Mouse (Mus musculus) left cerebral cortex, adult 8-10 months (tissue): ENCODE measurements around the gene Olfr279. TPM values are rescaled to one million over a fixed set of nuclear protein-coding genes. Genes with fewer than 3 reads are reported as not detected.
A peak's percentile ranks its signal among the peaks of the same experiment; 100 is the strongest.
"Not testable (repeated sequence)": the region's sequence is repeated elsewhere in the genome, so short reads cannot be mapped to it uniquely, and the experiment has no call there.

Experiments
- DNase-seq, 2 experiments: peaks; one replicate each; pipeline ENCODE4 v3.0.0; 2022; ENCODE audit warnings: low spot score in 2 of 2
- total RNA-seq, 4 experiments: library from RNA; stranded (reverse); gene quantifications; 2 replicates each; pipeline ENCODE4 v1.2.4; 2022

The Olfr279 gene
- total RNA-seq, 4 experiments from 2014 or later: not detected

DNA sequence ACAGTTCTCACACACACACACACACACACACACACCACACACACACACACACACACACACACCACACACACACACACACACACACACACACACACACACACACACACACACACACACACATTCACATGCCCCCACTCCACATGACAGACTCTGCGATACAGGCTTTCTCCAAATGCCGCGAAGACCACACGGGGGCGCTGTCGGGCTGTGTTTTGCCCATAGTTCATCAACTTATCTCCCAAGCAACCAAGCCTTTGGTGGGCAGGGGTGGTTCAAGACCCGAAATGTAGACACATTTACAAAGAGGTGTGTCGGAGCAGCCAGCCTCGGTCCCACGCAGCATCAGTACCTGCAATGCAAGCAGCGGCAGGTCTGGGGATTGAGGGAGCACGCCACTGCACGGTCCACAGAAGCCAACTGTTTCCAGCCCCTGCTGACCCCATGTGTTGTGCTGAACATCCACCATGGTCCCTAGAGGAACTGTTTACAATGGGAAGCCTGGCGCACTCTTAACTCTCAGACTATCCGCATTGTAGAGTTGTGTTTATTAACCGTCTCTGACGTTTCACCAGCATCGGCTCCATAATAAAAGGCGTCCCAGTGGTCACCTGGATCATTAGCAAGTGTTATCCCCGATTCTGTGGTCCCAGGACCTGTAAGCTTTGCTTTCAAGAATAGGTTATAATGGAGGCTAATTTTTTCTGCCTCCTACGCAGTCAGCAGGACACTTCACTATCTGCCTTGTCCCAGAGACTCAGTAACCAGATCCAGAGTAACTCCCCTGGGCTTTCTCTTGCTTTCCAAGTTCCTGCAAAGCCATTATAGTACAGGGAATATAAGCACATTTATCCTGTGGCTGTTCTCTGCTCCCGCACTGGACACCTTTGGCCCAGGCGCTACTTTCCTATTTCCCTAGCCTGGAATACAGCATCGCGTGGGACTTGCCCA, 18.5 kb downstream of the Olfr279 start:
- DNase-seq: peak in 1 of 2 experiments; percentile 60

DNA sequence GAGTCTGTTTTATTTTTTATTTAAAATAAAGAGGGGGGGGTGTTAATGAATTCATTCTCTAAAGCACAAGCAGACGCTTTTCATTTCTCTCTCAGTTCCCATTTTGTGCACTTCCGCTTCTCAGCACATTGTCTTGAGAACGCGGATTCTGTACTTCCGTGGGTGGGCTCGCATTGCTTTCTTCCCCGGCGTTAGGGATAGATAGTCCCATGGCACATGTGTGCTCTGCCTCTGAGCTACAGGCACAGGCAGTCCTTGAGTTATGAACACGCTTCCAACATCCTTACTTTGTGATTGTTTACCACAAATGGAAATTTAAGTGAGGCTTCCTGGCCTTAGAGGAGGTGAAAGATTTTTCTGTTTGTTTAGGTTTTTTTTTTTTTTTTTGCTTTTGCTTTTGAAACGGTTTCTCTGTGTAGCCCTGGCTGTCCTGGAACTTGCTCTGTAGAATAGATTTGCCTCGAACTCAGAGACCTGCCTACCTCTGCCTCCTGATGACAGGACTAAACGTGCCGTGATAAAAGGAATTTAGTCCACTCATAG, 19.3 kb downstream of the Olfr279 start:
- no peak for DNase-seq

GRCm38 (mm10) chr15:98512232-98512631, 20.0 kb downstream of the Olfr279 start:
- no peak for DNase-seq

GRCm38 (mm10) chr15:98512799-98513321, 20.7 kb downstream of the Olfr279 start:
- no peak for DNase-seq

DNA sequence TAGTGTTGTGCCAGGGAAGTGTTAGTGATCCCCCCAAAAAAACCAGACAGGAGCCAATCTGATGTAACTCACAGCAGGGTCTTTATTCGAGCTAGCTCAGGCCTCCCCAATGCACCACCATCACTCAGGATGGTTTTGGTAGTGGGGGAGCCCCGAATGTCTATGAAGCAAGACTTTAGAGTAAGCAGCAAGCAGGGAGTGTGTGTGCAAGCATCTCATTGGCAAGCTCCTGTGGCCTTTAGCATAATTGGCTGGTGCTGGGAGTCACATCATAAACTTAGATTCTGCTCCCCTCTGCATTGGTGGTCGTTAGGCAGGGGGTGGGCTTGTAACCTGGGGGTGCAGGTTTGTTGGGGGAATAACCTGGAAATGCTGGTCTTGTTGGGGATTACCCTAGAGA, 21.5 kb downstream of the Olfr279 start:
- DNase-seq: not testable (repeated sequence)

- no peak for DNase-seq
These were observed 21.9 kb downstream of the Olfr279 start for GRCm38 (mm10) chr15:98514146-98514545.

- not testable (repeated sequence) for DNase-seq
These were observed 22.6 kb downstream of the Olfr279 start for GRCm38 (mm10) chr15:98514845-98515244.

DNA sequence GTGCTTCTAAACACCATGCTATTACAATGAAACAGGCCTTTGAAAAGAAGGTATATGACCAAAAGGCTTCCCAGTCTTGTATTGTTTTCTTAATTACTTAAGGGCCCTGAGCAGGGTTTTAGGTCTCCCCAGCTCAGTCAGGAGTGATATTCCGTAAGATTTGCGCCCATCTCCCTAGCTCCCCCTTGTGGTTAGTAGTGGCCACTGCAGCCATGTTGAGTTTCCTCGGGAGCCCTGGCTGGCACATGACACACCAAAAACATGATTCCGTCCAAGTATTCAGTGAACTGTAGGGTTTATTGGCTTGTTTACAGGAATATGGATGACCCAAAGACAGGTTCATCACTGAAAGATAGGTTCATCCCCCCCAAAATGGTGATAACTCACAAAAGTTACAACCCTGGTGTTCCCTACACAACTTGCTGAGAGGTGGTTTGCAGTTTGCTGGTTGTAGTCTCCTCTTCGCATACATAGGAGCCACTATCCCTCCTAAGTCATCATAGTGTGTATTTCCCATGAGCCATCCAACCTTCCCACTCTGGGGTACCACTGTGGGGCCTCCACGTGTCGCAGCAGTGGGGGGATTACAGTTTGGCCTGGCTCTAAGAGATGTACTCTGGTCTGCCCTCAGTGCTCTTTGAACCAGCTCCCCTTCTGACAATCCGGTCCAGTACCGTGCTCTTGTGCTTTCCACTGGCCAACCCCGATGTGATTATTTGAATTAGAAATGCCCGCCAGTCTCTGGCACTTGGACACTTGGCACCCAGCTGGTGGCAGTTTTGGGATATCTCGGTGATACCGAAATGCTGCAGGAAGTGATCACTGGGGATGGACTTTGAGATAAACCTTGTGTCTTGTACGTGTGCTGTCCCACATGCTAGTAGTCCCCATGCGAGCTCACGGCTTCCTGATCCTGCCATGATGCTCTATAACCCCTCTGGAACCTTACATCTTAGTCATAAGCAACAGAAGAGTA, 25.5 kb downstream of the Olfr279 start:
- DNase-seq: peak in 1 of 2 experiments; percentile 51

GRCm38 (mm10) chr15:98521245-98521644, 29.0 kb downstream of the Olfr279 start:
- no peak for DNase-seq

DNA sequence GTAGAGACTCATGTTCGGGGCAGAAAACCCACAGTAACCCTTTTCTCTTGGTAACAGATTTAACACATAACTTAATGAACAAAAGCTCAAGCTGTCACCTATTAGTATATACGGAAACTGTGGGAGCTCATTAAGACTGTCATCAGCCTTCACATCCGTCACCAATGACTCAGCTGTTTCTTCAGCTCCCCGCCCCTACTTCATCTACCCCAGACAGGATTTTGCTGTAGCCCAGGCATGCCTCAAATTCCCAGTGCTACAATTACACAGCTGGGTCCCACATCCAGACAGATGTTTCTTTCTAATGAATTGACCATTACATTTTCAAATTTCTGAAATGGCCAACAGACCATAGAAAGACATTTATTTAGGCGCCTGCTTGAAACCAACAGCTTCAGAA, 33.9 kb downstream of the Olfr279 start:
- DNase-seq: no peak

DNA sequence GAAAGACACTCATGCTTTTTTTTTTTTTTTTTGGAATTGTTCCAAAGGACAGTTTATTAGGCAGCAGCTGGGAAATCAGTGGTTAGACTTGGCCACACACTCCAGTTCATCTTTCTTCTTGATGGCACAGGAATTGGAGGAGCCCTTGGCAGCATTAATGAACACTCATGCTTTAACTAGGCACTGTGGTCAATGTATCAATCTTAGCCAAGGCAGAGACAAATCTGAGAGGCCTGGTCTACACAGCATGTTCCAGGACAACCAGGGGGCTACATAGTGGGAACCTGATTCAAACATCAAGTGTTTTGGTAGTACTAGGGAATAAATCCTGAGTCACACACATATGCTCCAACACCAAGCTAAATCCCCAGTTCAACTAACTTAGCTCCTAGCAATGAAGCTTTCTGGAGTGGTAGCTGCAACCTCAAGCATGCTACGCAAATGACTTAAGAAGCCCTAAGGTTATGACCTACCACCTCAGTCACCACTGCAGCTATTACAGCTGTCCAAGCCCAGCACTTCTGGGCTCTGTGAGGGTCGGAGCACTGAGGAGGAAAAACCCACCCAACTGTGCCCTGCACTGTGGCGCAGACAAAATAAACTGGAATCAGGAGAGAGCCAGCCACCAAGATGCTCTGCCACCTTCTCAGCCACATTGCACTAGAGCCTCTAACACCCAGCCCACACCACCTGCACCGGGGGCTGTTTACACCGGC, 35.0 kb downstream of the Olfr279 start:
- DNase-seq: no peak

DNA sequence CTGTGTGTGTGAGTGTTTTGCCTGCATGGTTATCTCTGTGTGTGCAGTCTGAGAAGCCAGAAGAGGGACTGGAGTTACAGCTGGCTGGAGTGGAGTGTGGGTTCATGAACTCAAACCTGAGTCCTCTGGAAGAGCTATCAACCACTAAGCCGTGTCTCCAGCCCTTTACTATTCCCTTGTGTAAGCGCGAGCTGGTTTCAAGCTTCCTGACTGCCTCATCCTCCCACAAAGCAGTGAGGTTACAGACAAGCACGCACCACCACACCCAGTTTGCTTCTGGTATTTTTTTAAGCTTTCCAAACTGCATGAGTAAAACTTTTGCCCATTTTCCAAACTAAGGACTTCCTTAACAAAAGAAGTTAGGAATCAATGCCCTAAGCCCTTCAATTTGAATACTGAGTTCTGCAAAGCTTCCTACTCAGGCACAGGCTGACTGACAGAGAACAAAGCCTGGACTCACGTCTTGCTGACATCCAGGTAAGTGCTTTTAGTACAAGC, 35.9 kb downstream of the Olfr279 start:
- DNase-seq: no peak

DNA sequence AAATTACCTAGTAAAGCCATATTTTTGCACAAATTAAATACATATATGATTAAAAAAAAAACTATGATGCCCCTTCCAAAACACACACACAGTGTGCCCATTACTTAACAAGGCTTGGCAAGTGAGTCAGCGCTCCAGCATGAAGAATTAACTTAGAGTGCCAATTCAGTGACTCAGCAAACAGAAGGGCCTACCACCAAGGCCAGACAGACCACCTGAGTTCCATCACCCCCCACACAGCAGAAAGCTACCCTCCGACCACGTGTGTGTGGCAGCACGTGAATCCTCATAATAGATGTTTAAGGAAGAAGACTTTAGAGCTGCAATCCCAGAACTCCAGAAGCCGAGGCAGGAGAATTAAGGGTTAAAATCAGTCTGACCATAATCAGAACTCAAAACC, 40.1 kb downstream of the Olfr279 start:
- DNase-seq: no peak

GRCm38 (mm10) chr15:98533035-98533531, 40.9 kb downstream of the Olfr279 start:
- DNase-seq: no peak

- DNase-seq: peak; percentile 95 to 98
These were observed 41.9 kb downstream of the Olfr279 start, which contains the start of gene Kansl2 for GRCm38 (mm10) chr15:98533881-98534627. Gene Kansl2, minus strand, starts transcription at chr15:98534264.

- DNase-seq: no peak
These were observed 43.7 kb downstream of the Olfr279 start for GRCm38 (mm10) chr15:98535921-98536320.

- no peak for DNase-seq
These were observed 44.8 kb downstream of the Olfr279 start for GRCm38 (mm10) chr15:98536828-98537510.

DNA sequence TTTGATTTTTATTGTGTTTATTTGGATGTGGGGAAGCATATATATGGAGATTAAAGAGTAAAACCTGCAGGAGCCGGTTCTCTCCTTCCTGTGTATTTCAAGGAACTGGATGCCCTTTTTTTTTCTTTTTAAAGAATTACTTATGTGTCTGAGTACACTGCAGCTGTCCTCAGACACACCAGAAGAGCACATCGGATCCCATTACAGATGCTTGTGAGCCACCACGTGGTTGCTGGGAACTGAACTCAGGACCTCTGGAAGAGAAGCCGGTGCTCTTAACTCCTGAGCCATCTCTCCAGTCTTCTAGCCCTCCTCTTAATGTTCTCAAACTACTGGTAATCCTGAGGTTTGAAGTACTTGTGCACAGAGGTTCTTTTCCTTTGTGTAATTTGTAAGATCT, 45.7 kb downstream of the Olfr279 start:
- no peak for DNase-seq

DNA sequence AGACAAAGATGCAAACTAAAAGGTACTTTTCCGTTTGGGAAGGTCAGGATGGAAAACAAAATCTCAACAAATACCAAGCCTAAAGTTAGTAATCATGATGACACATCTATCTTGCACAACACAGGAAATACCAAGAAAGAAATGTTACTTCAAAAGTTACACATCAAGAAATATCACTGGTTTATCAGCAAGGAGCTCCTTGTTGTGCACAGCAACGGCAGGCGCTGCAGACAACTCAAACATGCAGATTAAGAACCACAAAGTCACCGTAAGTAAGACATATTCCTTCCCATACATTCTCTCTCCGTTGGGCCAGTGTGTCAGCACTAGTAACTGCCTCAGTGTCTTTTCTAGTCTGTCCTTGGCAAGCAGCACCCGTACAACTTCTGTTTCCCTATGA, 48.9 kb downstream of the Olfr279 start:
- no peak for DNase-seq
